Mouse (Mus musculus) ES-E14 (cell line): Measurements from ENCODE around the gene Olfr1208. TPM values are rescaled to one million over a fixed set of nuclear protein-coding genes. Genes with fewer than 3 reads are reported as not detected.

ENCODE experiments used
- DNase-seq: peaks from one replicate; pipeline ENCODE4 v3.0.0-alpha.2; 2013; ENCODE audit warnings: low read depth, low spot score
- H3K27ac ChIP-seq: 2 replicates; pipeline ENCODE4 v1.5.1; 2012; ENCODE audit warnings: low read depth, mild to moderate bottlenecking, low read length, moderate library complexity, mixed read lengths; ENCODE audit not compliant: poor library complexity, insufficient read depth, severe bottlenecking
- H3K36me3 ChIP-seq: 2 replicates; pipeline ENCODE4 v1.6.1; 2012; ENCODE audit warnings: mild to moderate bottlenecking, low read length, moderate library complexity, mixed read lengths; ENCODE audit not compliant: control insufficient read depth, poor library complexity, insufficient read depth, severe bottlenecking
- H3K4me1 ChIP-seq, 2 experiments: fragments of 150-350 bp in 1 of 2; sonication (generic) in 1 of 2; 2 replicates each; pipeline ENCODE4 v1.6.1; 2012; ENCODE audit warnings: low read length in 2 of 2, mild to moderate bottlenecking in 1 of 2, mixed read lengths in 1 of 2; ENCODE audit not compliant: control insufficient read depth in 2 of 2, insufficient read depth in 2 of 2, poor library complexity in 1 of 2
- H3K4me3 ChIP-seq, 2 experiments: fragments of 150-350 bp in 1 of 2; sonication (generic) in 1 of 2; 2 replicates each; pipeline ENCODE4 v1.5.1; 2012; ENCODE audit warnings: low read length in 2 of 2, low read depth in 1 of 2, mild to moderate bottlenecking in 1 of 2, mixed read lengths in 1 of 2; ENCODE audit not compliant: insufficient read depth in 1 of 2, poor library complexity in 1 of 2, severe bottlenecking in 1 of 2
- H3K9ac ChIP-seq: 2 replicates; pipeline ENCODE4 v1.6.1; 2012; ENCODE audit warnings: low read depth, mild to moderate bottlenecking, low read length, mixed read lengths; ENCODE audit not compliant: poor library complexity, insufficient read depth, severe bottlenecking
- H3K9me3 ChIP-seq: fragments of 150-350 bp; sonication (generic); 2 replicates; pipeline ENCODE4 v1.6.1; 2012; ENCODE audit warnings: low read depth, mild to moderate bottlenecking, low read length; ENCODE audit not compliant: control insufficient read depth, insufficient read depth
- CHD2 ChIP-seq: IDR thresholded peaks from 2 replicates; pipeline ENCODE4 v1.6.1; 2014; ENCODE audit warnings: mild to moderate bottlenecking, low read depth, low read length, inconsistent platforms
- HCFC1 ChIP-seq: IDR thresholded peaks from 2 replicates; pipeline ENCODE4 v1.6.1; 2012; ENCODE audit warnings: low read length, inconsistent platforms, borderline replicate concordance; ENCODE audit not compliant: insufficient read depth
- MAFK ChIP-seq: IDR thresholded peaks from 2 replicates; pipeline ENCODE4 v1.6.1; 2014; ENCODE audit warnings: mild to moderate bottlenecking, low read depth, low read length, inconsistent platforms; ENCODE audit not compliant: insufficient read depth
- ZC3H11A ChIP-seq: IDR thresholded peaks from 2 replicates; pipeline ENCODE4 v1.6.1; 2012; ENCODE audit warnings: low read depth, mild to moderate bottlenecking, inconsistent platforms, low read length, borderline replicate concordance
- ZNF384 ChIP-seq: IDR thresholded peaks from 2 replicates; pipeline ENCODE4 v1.6.1; 2012; ENCODE audit warnings: low read depth, low read length, inconsistent platforms
- in situ Hi-C, 2 experiments: fragments of 600-800 bp; cut with MboI; formaldehyde crosslinking; loops; one replicate each; pipeline ENCODE4 v1.15.1; 2025; ENCODE audit warnings: low sequenced_read_pairs in 2 of 2, inconsistent platforms in 1 of 2; ENCODE audit not compliant: unreplicated experiment in 2 of 2
- total RNA-seq: library from RNA; depleted of rRNA; stranded (reverse); fragments of 300-350 nt; gene quantifications from 2 replicates; pipeline ENCODE4 v1.2.3, GENCODE M21; 2012; rRNA removed

The Olfr1208 gene
- total RNA-seq: not detected in 2 replicates

- H3K4me3 ChIP-seq: no peak within 1 kb of the TSS
- H3K36me3 ChIP-seq: no peaks in the 10 kb centered on the region
- no peak within 1 kb of the TSS for H3K9ac ChIP-seq
- no peak for DNase-seq
- no peaks in the 10 kb centered on the region for H3K4me1 ChIP-seq
- H3K9me3 ChIP-seq: no peaks in the 10 kb centered on the region
- no peak within 1 kb of the TSS for H3K27ac ChIP-seq
- TF ChIP-seq MAFK: no peak
- TF ChIP-seq ZC3H11A: no peak
- no peak for TF ChIP-seq HCFC1
- no peak for TF ChIP-seq ZNF384
- in situ Hi-C loops: no loop called here
Observed at GRCm38 (mm10) chr2:88902211-88902610, at the start of gene Olfr1208. TSS of gene Olfr1208 (minus strand) at chr2:88902311.

- Histone ChIP-seq H3K9me3 (no peaks in the 10 kb centered on the region), H3K36me3 (no peaks in the 10 kb centered on the region), H3K4me3 (no peak within 1 kb of the TSS), H3K4me1 (no peaks in the 10 kb centered on the region), H3K9ac (no peak within 1 kb of the TSS), H3K27ac (no peak within 1 kb of the TSS)
- TF ChIP-seq ZC3H11A (no peak), CHD2 (no peak), MAFK (no peak), ZNF384 (no peak), HCFC1 (no peak)
- in situ Hi-C loops: no loop called here
- DNase-seq: no peak
Observed at GRCm38 (mm10) chr2:88938011-88938410, 35.9 kb upstream of the Olfr1208 start, which contains the start of gene Olfr1211. TSS of gene Olfr1211 (minus strand) at chr2:88938111.

GRCm38 (mm10) chr2:88915057-88915456, 12.9 kb upstream of the Olfr1208 start, which contains the start of gene Olfr1209:
TSS of gene Olfr1209 (minus strand) at chr2:88915157.
- H3K4me3 ChIP-seq: no peak within 1 kb of the TSS
- H3K9ac ChIP-seq: no peak within 1 kb of the TSS
- no peak for DNase-seq
- H3K36me3 ChIP-seq: no peaks in the 10 kb centered on the region
- in situ Hi-C loops: no loop called here
- no peaks in the 10 kb centered on the region for H3K4me1 ChIP-seq
- TF ChIP-seq ZC3H11A (no peak), ZNF384 (no peak), MAFK (no peak), HCFC1 (no peak), CHD2 (no peak)
- no peaks in the 10 kb centered on the region for H3K9me3 ChIP-seq
- no peak within 1 kb of the TSS for H3K27ac ChIP-seq

DNA sequence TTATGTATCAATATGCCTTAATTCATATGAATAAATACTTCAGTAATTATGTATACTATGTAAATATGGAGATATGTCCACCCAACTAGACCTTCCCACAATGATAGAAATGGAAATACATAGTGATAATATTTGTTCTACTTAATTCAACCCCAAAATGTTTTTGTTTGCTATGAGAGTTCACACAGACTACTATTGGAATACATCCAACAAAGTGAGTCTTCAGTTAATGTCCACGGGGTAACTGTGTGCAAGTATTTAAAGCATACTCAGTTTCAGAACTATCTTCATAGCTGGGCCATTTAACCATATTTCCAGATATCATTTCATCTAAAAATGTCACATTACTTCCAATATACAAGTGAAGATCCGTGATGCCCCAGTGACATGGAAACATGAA, 39.2 kb downstream of the Olfr1208 start, which contains the start of gene Olfr1206:
Gene Olfr1206 (plus strand): TSS at position 301 of the 400 bp plus-strand sequence.
- Histone ChIP-seq H3K9ac (no peak within 1 kb of the TSS), H3K36me3 (no peaks in the 10 kb centered on the region), H3K4me3 (no peak within 1 kb of the TSS), H3K9me3 (no peaks in the 10 kb centered on the region), H3K4me1 (no peaks in the 10 kb centered on the region), H3K27ac (no peak within 1 kb of the TSS)
- no peak for DNase-seq
- in situ Hi-C loops: no loop called here
- TF ChIP-seq MAFK: no peak
- no peak for TF ChIP-seq CHD2
- TF ChIP-seq ZC3H11A: no peak
- no peak for TF ChIP-seq ZNF384
- TF ChIP-seq HCFC1: no peak

DNA sequence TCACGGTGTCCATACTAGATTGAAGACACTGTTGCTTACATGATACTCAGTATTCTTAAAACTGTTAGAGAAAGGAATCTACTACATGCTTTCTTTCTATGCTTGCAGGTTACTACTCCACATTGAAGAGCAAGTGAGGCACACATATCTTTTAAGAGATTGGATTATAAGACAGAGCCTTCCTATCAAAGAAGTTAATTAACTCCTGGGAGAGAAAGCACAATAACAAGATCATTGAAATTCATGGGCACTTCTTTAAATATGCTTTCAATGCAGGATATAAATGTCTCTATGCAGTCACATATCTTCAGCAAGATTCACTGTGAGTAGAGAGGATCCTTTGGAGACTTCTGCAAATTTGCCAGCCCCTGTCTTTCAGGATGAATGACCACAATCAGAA, 53.1 kb downstream of the Olfr1208 start, which contains the start of gene Olfr1204:
Gene Olfr1204 (plus strand): TSS at position 301 of the 400 bp plus-strand sequence.
- no peak within 1 kb of the TSS for H3K27ac ChIP-seq
- DNase-seq: no peak
- TF ChIP-seq ZC3H11A (no peak), HCFC1 (no peak), CHD2 (no peak), ZNF384 (no peak), MAFK (no peak)

More for the DNA sequence above, 53.1 kb downstream of the Olfr1208 start, which contains the start of gene Olfr1204:
- Histone ChIP-seq H3K36me3 (no peaks in the 10 kb centered on the region), H3K4me1 (no peaks in the 10 kb centered on the region), H3K4me3 (no peak within 1 kb of the TSS), H3K9me3 (no peaks in the 10 kb centered on the region), H3K9ac (no peak within 1 kb of the TSS)
- in situ Hi-C loops: no loop called here
